Mouse (Mus musculus) heart, postnatal 36 days (tissue): ENCODE measurements around the gene Cds2. TPM values are rescaled to one million over a fixed set of nuclear protein-coding genes. Genes with fewer than 3 reads are reported as not detected.
A peak's percentile ranks its signal among the peaks of the same experiment; 100 is the strongest.
"Not testable (repeated sequence)": the region's sequence is repeated elsewhere in the genome, so short reads cannot be mapped to it uniquely, and the experiment has no call there.

Experiments used
- DNase-seq, 2 experiments: peaks; one replicate each; pipeline ENCODE4 v3.0.0; 2021 to 2022
- intact Hi-C: fragments of 180-260 bp; cut with DNase I; formaldehyde crosslinking; loops from one replicate; pipeline ENCODE4 v1.15.1; 2025
- total RNA-seq, 2 experiments: library from RNA; stranded (reverse); gene quantifications; 2 replicates each; pipeline ENCODE4 v1.2.3; 2021

The Cds2 gene
- 10 to 100 TPM; 80.8 to 84.3 TPM for total RNA-seq

DNA sequence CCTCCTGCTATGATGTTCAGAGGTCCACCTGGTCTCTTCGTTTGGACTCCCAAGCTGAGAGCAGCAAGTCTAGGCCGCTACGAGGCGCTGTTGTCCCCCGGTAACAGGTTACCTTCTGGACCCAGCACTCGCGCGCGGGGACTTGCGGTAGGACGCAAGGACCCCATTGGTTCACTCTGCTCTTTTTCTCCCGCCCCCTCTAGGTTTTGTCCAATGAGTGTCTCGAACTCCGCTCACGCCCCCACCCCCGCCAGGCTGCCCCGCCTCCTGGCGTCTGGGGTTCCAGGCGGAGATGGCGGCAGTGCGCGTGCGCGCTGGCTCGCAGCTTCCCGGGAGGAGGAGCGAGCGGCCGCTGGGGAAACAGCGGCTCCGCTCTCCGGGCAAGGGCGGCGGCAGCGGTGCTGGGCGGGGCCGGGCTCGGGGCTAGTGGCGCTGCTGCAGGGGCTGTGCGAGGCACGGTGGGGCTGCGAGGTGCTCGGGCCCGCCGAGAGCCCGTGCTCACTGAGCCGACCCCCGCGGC is at the start of gene Cds2:
TSS of gene Cds2 (plus strand) at position 270 of the 520 bp plus-strand sequence.
- intact Hi-C loops, result loop anchor here (2.0 to 10.0 kb wide), 5 partner anchors 44 to 452 kb away; partner anchors contain the start of gene Prokr2
- peak; percentile 98 to 99 for DNase-seq

DNA sequence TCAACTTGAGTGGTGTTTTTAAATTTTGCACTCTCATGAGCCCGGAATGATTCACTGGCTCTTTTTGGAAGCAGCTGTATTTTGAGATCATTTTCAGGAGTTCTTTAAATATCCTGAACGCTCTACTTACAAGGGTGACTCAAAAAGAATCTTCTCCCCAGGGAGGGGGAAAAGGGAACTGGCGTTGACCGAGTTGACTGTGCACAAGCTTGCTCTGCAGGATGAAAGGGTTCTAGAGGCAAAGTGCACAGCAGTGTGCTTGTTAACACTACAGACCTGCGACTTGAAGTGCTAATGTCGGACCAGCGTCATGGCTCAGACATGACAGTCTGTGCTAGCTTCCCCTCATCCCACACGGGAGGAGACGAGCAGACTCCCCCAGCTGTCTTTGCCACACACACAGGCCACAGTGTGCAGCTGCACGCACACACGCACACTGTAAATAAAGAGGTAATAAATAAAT is 41.3 kb upstream of the Cds2 start:
- intact Hi-C loops, result no loop called here
- peak in 1 of 2 experiments; percentile 12 for DNase-seq

DNA sequence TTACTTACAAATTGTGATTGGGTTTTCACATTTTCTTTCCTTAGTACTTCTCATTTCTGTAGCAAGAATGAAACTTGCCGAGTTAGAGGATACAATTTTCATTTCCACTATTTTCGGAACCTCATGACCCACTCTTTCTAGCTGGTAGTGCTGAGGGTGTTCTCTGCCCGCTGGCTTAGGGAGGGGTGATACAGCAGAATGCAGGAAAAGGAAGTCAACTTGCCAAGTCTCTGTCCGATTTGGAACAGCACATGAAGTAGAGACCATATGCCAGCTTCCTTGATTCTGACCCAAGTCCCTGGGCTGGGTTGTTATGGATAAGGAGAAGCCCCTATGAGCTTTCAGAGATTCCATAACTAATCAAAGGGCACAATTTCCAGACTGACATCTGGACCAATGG is 38.6 kb upstream of the Cds2 start:
- no peak for DNase-seq

DNA sequence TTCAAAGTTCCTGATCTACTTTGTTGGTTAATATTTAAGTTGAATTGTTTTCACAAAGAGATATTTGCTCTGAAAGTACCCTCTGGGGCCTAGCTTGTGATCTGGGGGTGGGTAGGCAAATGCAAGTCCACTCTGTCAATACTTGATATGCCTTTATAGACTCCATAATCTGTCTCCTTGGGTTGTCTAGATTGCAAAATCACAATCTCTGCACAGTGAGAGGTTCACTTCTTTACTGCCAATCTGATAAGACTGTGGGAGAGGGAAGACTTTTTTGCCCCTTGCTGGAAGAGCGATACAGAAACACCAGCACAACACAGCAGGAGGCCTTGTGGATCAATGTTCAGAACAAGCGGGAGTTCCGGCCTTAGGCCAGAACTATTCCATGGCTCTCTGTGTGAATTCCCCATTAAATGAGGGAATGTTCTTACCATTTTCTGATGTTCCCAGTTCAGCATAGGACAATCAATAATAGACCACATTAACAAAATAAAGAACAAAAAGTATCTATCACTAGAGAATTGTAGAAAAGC is 30.5 kb upstream of the Cds2 start:
- no peak for DNase-seq
- intact Hi-C loops, result no loop called here

More for the DNA sequence above, 38.6 kb upstream of the Cds2 start:
- intact Hi-C loops, result no loop called here

GRCm38 (mm10) chr2:132233985-132234765 is 28.8 kb upstream of the Cds2 start:
- DNase-seq, result no peak
- intact Hi-C loops, result no loop called here

- no peak for DNase-seq
- intact Hi-C loops, result loop anchor here (5.0 kb wide), 1 partner anchor 173 kb away; no protein-coding TSS in a partner anchor
These were observed 27.7 kb upstream of the Cds2 start for GRCm38 (mm10) chr2:132235291-132235690.

GRCm38 (mm10) chr2:132235975-132236374 is 27.0 kb upstream of the Cds2 start:
- intact Hi-C loops, result loop anchor here (5.0 kb wide), 1 partner anchor 174 kb away; no protein-coding TSS in a partner anchor
- DNase-seq, result no peak

DNA sequence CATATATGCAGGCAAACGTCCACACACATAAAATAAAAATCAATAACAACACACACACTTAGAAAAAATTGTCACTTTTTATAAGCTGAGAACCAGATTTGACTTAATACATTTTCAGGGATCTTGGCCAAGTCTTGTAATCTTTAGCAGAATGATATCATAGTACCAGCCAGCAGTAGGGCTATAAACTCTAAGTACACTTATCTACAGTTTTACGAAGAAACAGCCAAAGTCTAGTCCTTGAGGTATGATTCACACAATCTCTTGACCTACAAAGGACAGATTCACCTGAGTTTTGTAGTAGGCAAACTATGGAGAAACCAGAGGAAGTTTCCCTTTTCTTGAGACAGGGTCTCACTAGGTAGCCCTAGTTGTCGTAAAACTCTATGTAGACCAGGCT is 23.5 kb upstream of the Cds2 start:
- intact Hi-C loops, result loop anchor here (5.0 kb wide), 1 partner anchor 177 kb away; no protein-coding TSS in a partner anchor
- DNase-seq, result not testable (repeated sequence)

GRCm38 (mm10) chr2:132240457-132240856 is 22.5 kb upstream of the Cds2 start:
- intact Hi-C loops, result loop anchor here (2.0 to 5.0 kb wide), 2 partner anchors 128 to 420 kb away; no protein-coding TSS in a partner anchor

DNA sequence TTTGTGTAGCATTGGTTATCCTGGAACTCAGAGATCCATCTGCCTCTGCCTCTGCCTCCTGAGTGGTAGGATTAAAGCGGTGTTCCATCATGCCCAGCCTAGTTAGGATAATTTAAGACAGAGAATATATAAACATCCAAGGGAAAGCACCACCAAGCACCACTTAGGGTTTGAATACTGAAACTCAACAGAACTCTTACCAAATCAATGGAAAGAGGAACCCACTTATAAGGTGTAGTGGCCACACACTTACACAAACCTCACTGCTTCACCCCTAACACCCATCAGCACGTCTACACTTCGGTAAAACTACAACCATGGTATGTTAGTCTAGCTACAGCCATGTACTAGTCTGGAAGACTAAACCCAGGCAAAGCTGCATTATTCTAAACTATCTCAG is 19.6 kb upstream of the Cds2 start:
- DNase-seq, result no peak
- intact Hi-C loops, result loop anchor here (2.0 to 5.0 kb wide), 2 partner anchors 131 to 261 kb away; no protein-coding TSS in a partner anchor

More at GRCm38 (mm10) chr2:132240457-132240856, 22.5 kb upstream of the Cds2 start:
- DNase-seq, result peak; percentile 49 to 70

DNA sequence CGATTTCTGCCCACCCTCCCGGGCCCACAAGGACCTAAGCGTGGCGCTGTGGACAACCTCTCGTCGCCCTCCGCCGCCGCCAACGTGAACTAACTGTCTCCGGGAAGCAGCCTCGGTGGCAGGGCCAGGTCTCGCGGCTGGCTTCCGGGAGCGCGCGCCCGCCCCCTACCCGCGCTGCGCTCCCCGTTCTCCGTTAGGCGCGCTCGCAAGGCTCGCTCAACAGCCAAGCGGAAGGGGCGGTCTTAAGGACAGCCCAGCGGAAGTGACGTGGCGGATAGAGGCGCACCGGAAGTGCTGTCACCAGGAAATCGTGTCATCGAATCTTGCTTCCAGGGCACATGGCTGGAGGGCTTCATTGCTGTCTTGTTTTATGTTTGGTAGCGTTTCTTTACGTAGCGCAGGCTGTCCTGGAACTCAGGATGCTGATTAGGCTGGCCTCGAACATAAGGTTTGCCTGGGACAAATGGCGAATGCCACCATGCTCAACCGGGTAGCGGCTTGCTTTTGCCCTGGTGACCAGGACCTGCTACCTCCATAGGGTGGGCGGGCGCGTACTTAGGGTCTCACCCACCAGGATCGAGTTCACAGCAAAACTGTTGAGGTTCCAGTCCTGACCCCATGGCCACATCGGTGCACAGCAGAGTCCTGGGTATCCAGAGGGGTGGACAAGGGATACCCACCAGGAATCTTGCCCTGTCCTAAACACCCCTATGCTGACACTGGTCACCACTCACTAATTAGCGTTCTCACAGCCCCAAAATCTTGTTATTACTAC is 15.2 kb upstream of the Cds2 start, which contains the start of gene Tmem230:
TSS of gene Tmem230 (minus strand) at position 269 of the 775 bp plus-strand sequence.
- peak; percentile 93 to 95 for DNase-seq
- intact Hi-C loops, result loop anchor here (2.0 kb wide), 1 partner anchor 103 kb away; the partner anchor contains the start of gene Slc23a2

- intact Hi-C loops, result no loop called here
- no peak for DNase-seq
These were observed 11.0 kb upstream of the Cds2 start for GRCm38 (mm10) chr2:132251911-132252310.

- intact Hi-C loops, result no loop called here
- peak; percentile 94 to 96 for DNase-seq
These were observed 10.1 kb upstream of the Cds2 start, which contains the start of gene Pcna for GRCm38 (mm10) chr2:132252542-132253528. Gene Pcna, minus strand, starts transcription at chr2:132253314.

DNA sequence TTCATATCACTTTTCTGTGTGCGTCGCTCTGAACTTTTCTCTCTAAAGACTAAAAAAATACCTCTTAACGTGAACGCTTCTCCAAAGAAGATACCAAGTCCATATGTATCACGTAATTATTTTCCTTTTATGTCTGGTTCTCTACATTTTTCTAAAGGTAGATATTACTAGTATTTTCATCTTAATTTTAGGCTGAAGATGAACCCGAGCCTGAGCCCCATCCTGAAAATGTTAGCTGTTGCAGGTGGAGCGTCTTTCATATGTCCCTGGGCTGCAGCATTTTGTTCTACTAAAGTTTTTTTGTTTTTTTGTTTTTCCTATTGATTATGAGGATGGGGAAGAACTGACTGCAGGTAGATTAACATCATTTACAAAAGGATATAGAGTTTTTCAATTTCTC is 9.3 kb upstream of the Cds2 start:
- intact Hi-C loops, result no loop called here
- DNase-seq, result no peak

DNA sequence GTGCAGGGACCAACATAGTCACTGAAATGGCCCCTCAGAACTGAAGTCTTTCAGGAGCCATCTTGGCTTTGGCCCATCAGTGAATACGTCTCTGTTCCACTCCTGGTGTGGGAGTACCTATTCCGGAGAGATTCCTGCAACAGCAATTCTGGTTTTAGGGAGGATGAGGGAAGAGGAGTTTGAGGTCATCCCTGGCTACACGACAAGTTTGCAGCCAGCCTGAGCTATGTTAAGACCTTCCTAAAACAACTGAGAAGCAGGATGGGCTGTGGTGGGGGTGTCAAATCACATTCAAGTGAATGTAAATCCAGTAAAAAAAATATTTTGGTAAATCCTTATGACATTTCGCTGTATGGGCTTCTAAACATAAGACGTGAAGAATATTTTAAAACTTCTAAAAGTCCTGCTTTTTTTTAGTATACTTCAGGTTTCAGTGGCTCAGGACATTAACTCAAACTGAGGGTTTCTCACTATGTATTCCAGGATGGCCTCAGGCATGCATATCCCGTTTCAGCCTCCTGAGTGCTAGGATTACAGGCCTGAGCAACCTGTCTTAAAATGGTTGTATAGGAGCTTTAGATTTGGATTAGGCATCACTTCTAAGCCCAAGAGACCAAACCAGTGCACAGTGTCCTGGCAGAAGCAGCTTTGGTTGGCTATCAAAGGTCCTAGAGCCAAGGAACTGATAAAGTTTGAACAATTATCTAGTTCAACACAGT is 5.4 kb upstream of the Cds2 start:
- no peak for DNase-seq
- intact Hi-C loops, result no loop called here

DNA sequence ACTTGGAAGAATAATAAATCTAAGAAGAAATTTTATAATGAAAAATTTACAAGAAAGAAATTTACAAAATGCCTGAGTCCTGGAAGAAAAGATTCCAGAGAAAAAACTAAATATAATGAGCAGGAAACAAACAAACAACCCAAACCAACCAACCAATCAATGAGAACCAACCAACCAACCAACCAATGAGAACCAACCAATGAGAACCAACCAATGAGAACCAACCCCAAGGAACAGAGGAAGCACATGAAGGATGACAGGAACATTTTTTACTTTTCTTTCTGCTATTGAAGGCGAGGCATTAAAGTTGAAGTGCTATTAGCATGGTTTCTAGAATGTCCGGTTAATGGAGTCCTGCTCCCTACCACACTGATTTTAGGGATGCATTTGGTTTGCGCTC is 2.3 kb upstream of the Cds2 start:
- intact Hi-C loops, result loop anchor here (5.0 to 10.0 kb wide), 2 partner anchors 127 to 454 kb away; partner anchors contain the start of gene Prokr2
- DNase-seq, result no peak

DNA sequence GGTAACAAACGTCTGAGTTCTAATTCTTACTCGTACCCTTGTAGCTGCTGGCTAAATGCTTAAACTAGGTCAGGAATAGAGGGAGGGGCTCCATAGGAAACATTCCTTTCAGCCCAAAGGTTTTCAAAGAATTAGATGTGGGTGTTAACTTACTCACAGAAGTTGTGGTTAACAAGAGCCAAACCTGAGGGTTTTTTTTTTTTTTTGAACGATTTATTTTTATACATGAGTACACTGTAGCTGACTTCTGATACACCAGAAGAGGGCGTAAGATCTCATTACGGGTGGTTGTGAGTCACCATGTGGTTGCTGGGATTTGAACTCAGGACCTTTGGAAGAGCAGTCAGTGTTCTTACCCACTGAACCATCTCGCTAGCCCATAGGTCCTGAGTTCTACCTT is 773 bp upstream of the Cds2 start:
- no peak for DNase-seq
- intact Hi-C loops, result loop anchor here (2.0 to 10.0 kb wide), 5 partner anchors 45 to 453 kb away; partner anchors contain the start of gene Prokr2
